Mouse (Mus musculus): ENCODE measurements around the gene Grin1. TPM values are rescaled to one million over a fixed set of nuclear protein-coding genes. Genes with fewer than 3 reads are reported as not detected.

Grin1 gene
- 1.0 and 1.9 TPM in 2 replicates for polyA plus RNA-seq (2016; fragmentation: Nextera tagmentation; extraction: Ambion mirVana)

GRCm38 (mm10) chr2:25318971-25319773, at the start of gene Grin1:
TSS of gene Grin1 (minus strand) at chr2:25319187.
- Histone ChIP-seq H3K9ac (no peak within 1 kb of the TSS), H3K36me3 (no peaks in the 10 kb centered on the region), H3K4me3 (peak within 1 kb of the TSS; percentile 30), H3K4me1 (peaks cover 9% of the 10 kb centered on the region; the same call in 1 of the 2 replicates), H3K9me3 (no peaks in the 10 kb centered on the region), H3K27ac (no peak within 1 kb of the TSS), H3K4me2 (replicated peaks) (peak within 1 kb of the TSS; percentile 55), H3K27me3 (peaks cover 69% of the 10 kb centered on the region)
- WGBS: 10% methylated on average over 58 of the region's 58 CpGs
- 0 out of 2 replicates have a peak, but pooled peaks have one; percentile 28 for ATAC-seq (ENCODE audit: insufficient number of reproducible peaks, insufficient read depth, low FRiP score, low TSS enrichment)

- Histone ChIP-seq H3K27ac (no peak within 1 kb of the TSS), H3K36me3 (no peaks in the 10 kb centered on the region), H3K9me3 (no peaks in the 10 kb centered on the region), H3K4me3 (peak within 1 kb of the TSS; percentile 54), H3K4me1 (peaks cover 5% of the 10 kb centered on the region; the same call in 1 of the 2 replicates), H3K27me3 (peaks cover 43% of the 10 kb centered on the region), H3K9ac (peak within 1 kb of the TSS; percentile 69), H3K4me2 (replicated peaks) (peak within 1 kb of the TSS; percentile 99)
- 1% methylated on average over 54 of the region's 54 CpGs for WGBS
- peak; percentile 48 for ATAC-seq (ENCODE audit: insufficient number of reproducible peaks, insufficient read depth, low FRiP score, low TSS enrichment)
Measured at GRCm38 (mm10) chr2:25365091-25365761, 46.2 kb upstream of the Grin1 start, which contains the start of gene Uap1l1. TSS of gene Uap1l1 (minus strand) at chr2:25365682.

GRCm38 (mm10) chr2:25364761-25365090, 45.7 kb upstream of the Grin1 start:
- no peak; the same call in 1 of the 2 replicates for ATAC-seq (ENCODE audit: insufficient number of reproducible peaks, insufficient read depth, low FRiP score, low TSS enrichment)
- peaks cover 5% of the 10 kb centered on the region; the same call in 1 of the 2 replicates for H3K4me1 ChIP-seq
- peak overlapping the region; percentile 99 for H3K4me2 ChIP-seq (replicated peaks)
- no peak overlapping the region for H3K27ac ChIP-seq
- H3K4me3 ChIP-seq: peak overlapping the region; percentile 54
- 24% methylated on average over 9 of the region's 9 CpGs for WGBS
- no peaks in the 10 kb centered on the region for H3K36me3 ChIP-seq
- H3K9me3 ChIP-seq: no peaks in the 10 kb centered on the region
- peak overlapping the region; percentile 69 for H3K9ac ChIP-seq
- peaks cover 43% of the 10 kb centered on the region for H3K27me3 ChIP-seq

- Histone ChIP-seq H3K27ac (no peak overlapping the region), H3K4me3 (peak overlapping the region; percentile 54; the same call in 1 of the 2 replicates), H3K27me3 (peaks cover 43% of the 10 kb centered on the region), H3K4me2 (replicated peaks) (peak overlapping the region; percentile 99; the same call in 1 of the 2 replicates), H3K9me3 (no peaks in the 10 kb centered on the region), H3K9ac (no peak overlapping the region), H3K4me1 (peaks cover 5% of the 10 kb centered on the region; the same call in 1 of the 2 replicates), H3K36me3 (no peaks in the 10 kb centered on the region)
- WGBS: 85% methylated on average over 4 of the region's 4 CpGs
- ATAC-seq (ENCODE audit: insufficient number of reproducible peaks, insufficient read depth, low FRiP score, low TSS enrichment): no peak
Measured at GRCm38 (mm10) chr2:25364313-25364712, 45.3 kb upstream of the Grin1 start.

GRCm38 (mm10) chr2:25363478-25364178, 44.6 kb upstream of the Grin1 start:
- Histone ChIP-seq H3K27ac (no peak overlapping the region), H3K4me2 (replicated peaks) (no peak overlapping the region), H3K27me3 (peaks cover 43% of the 10 kb centered on the region), H3K9ac (no peak overlapping the region), H3K4me3 (no peak overlapping the region), H3K4me1 (peaks cover 5% of the 10 kb centered on the region; the same call in 1 of the 2 replicates), H3K9me3 (no peaks in the 10 kb centered on the region), H3K36me3 (no peaks in the 10 kb centered on the region)
- ATAC-seq (ENCODE audit: insufficient number of reproducible peaks, insufficient read depth, low FRiP score, low TSS enrichment): no peak
- WGBS: 57% methylated on average over 13 of the region's 13 CpGs

GRCm38 (mm10) chr2:25359848-25360247, 40.9 kb upstream of the Grin1 start:
- WGBS: 79% methylated on average over 4 of the region's 4 CpGs

GRCm38 (mm10) chr2:25356208-25357079, 37.5 kb upstream of the Grin1 start, which contains the start of gene Dpp7:
TSS of gene Dpp7 (minus strand) at chr2:25356359.
- Histone ChIP-seq H3K27me3 (no peaks in the 10 kb centered on the region), H3K9ac (peak within 1 kb of the TSS; percentile 40), H3K27ac (no peak within 1 kb of the TSS), H3K4me3 (peak within 1 kb of the TSS; percentile 55), H3K4me1 (peaks cover 15% of the 10 kb centered on the region), H3K4me2 (replicated peaks) (peak within 1 kb of the TSS; percentile 79), H3K36me3 (peaks cover 21% of the 10 kb centered on the region), H3K9me3 (no peaks in the 10 kb centered on the region)
- peak; percentile 80 for ATAC-seq (ENCODE audit: insufficient number of reproducible peaks, insufficient read depth, low FRiP score, low TSS enrichment)
- WGBS: 4% methylated on average over 13 of the region's 13 CpGs

More at GRCm38 (mm10) chr2:25359848-25360247, 40.9 kb upstream of the Grin1 start:
- Histone ChIP-seq H3K4me3 (no peak overlapping the region), H3K4me1 (peaks cover 16% of the 10 kb centered on the region), H3K27me3 (peaks cover 26% of the 10 kb centered on the region), H3K4me2 (replicated peaks) (no peak overlapping the region), H3K36me3 (no peaks in the 10 kb centered on the region), H3K9ac (no peak overlapping the region), H3K27ac (no peak overlapping the region), H3K9me3 (no peaks in the 10 kb centered on the region)
- no peak for ATAC-seq (ENCODE audit: insufficient number of reproducible peaks, insufficient read depth, low FRiP score, low TSS enrichment)

GRCm38 (mm10) chr2:25355419-25356066, 36.6 kb upstream of the Grin1 start:
- Histone ChIP-seq H3K9ac (0 out of 2 replicates have a peak overlapping the region, but pooled peaks have one; percentile 40), H3K36me3 (peaks cover 30% of the 10 kb centered on the region), H3K4me3 (peak overlapping the region; percentile 55), H3K4me1 (peaks cover 15% of the 10 kb centered on the region), H3K27ac (no peak overlapping the region), H3K27me3 (no peaks in the 10 kb centered on the region), H3K4me2 (replicated peaks) (peak overlapping the region; percentile 79), H3K9me3 (no peaks in the 10 kb centered on the region)
- ATAC-seq (ENCODE audit: insufficient number of reproducible peaks, insufficient read depth, low FRiP score, low TSS enrichment): no peak
- 39% methylated on average over 18 of the region's 18 CpGs for WGBS

- WGBS: 82% methylated on average over 6 of the region's 6 CpGs
- Histone ChIP-seq H3K27ac (no peak overlapping the region), H3K9ac (no peak overlapping the region), H3K27me3 (no peaks in the 10 kb centered on the region), H3K9me3 (no peaks in the 10 kb centered on the region), H3K36me3 (peaks cover 43% of the 10 kb centered on the region), H3K4me1 (peaks cover 15% of the 10 kb centered on the region), H3K4me3 (no peak overlapping the region), H3K4me2 (replicated peaks) (no peak overlapping the region)
- no peak for ATAC-seq (ENCODE audit: insufficient number of reproducible peaks, insufficient read depth, low FRiP score, low TSS enrichment)
Measured at GRCm38 (mm10) chr2:25354211-25354610, 35.2 kb upstream of the Grin1 start.

GRCm38 (mm10) chr2:25350701-25351100, 31.7 kb upstream of the Grin1 start:
- Histone ChIP-seq H3K36me3 (peaks cover 75% of the 10 kb centered on the region), H3K9me3 (no peaks in the 10 kb centered on the region), H3K4me3 (no peak overlapping the region), H3K27me3 (no peaks in the 10 kb centered on the region), H3K9ac (no peak overlapping the region), H3K4me2 (replicated peaks) (no peak overlapping the region), H3K4me1 (peaks cover 7% of the 10 kb centered on the region), H3K27ac (no peak overlapping the region)
- WGBS: 95% methylated on average over 3 of the region's 3 CpGs
- no peak for ATAC-seq (ENCODE audit: insufficient number of reproducible peaks, insufficient read depth, low FRiP score, low TSS enrichment)

Data from embryonic facial prominence, embryonic 12.5 days (tissue).